Mouse (Mus musculus) erythroblast, embryonic 14.5 days (primary cell): ENCODE data around the gene Klhl10. TPM values are rescaled to one million over a fixed set of nuclear protein-coding genes. Genes with fewer than 3 reads are reported as not detected.

Experiments
- H3K27me3 ChIP-seq: 2 replicates; pipeline ENCODE4 v1.6.1; 2012; ENCODE audit warnings: inconsistent platforms; ENCODE audit not compliant: control insufficient read depth
- H3K36me3 ChIP-seq: 2 replicates; pipeline ENCODE4 v1.6.1; 2012; ENCODE audit warnings: mild to moderate bottlenecking, inconsistent platforms; ENCODE audit not compliant: control insufficient read depth
- H3K4me1 ChIP-seq: 2 replicates; pipeline ENCODE4 v1.6.1; 2012; ENCODE audit warnings: inconsistent platforms; ENCODE audit not compliant: control insufficient read depth
- H3K4me3 ChIP-seq: replicated peaks from 2 replicates; pipeline ENCODE3; 2012; ENCODE audit warnings: moderate library complexity, mild to moderate bottlenecking, inconsistent platforms
- H3K9me3 ChIP-seq: 2 replicates; pipeline ENCODE4 v1.6.1; 2012; ENCODE audit warnings: low read length, inconsistent platforms, mixed read lengths; ENCODE audit not compliant: control insufficient read depth
- GATA1 ChIP-seq: IDR thresholded peaks from 2 replicates; pipeline ENCODE4 v1.6.1; 2012; ENCODE audit warnings: low read length, inconsistent platforms, mixed read lengths
- TAL1 ChIP-seq: IDR thresholded peaks from 3 replicates; pipeline ENCODE4 v1.6.1; 2012; ENCODE audit warnings: low read length, inconsistent platforms, mixed read lengths
- polyA plus RNA-seq: library from polyadenylated mRNA; stranded (reverse); fragments of >175 nt; gene quantifications from 2 replicates; pipeline ENCODE4 v1.2.3, GENCODE M21; 2012

Gene Klhl10
- polyA plus RNA-seq, 1 experiment, result not detected

DNA sequence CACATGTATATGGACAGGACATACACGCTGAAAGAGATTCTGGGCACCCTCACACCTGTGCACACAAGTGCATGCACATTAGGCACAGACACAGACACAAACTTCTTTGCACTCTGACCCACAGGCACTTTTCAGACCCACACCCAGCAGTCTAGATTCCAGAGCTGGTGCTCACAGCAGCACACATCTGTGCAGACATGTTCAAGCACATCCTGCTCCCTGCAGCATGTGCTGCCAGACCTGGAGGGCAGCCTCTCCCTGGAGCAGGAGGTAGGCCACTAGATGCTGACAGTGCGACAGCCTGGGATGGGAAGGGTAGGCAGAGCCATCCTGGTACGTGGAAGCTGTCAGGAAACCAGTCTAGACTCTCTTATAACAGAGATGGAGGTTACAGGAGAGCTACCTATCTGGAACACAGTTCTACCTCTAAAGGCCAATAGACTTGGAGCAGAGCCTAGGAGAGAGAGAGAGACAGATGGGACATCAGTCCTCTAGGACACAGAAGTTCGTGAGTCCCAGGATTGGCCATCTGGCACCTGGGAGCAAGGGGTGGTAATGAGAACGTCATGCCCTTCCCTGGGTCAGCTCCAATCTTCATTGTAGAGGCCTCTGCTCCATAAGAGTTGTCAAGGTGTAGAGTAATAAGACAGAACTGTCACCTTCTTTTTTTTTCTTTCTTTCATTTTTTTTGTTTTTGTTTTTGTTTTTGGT, 34.6 kb upstream of the Klhl10 start:
- peaks cover 8% of the 10 kb centered on the region for H3K4me1 ChIP-seq
- H3K36me3 ChIP-seq, result no peaks in the 10 kb centered on the region; the same call in 1 of the 2 replicates
- H3K27me3 ChIP-seq, result peaks cover 3% of the 10 kb centered on the region; the same call in 1 of the 2 replicates
- H3K4me3 ChIP-seq, result no peak overlapping the region
- TF ChIP-seq TAL1 (no peak), GATA1 (no peak)
- no peaks in the 10 kb centered on the region for H3K9me3 ChIP-seq

DNA sequence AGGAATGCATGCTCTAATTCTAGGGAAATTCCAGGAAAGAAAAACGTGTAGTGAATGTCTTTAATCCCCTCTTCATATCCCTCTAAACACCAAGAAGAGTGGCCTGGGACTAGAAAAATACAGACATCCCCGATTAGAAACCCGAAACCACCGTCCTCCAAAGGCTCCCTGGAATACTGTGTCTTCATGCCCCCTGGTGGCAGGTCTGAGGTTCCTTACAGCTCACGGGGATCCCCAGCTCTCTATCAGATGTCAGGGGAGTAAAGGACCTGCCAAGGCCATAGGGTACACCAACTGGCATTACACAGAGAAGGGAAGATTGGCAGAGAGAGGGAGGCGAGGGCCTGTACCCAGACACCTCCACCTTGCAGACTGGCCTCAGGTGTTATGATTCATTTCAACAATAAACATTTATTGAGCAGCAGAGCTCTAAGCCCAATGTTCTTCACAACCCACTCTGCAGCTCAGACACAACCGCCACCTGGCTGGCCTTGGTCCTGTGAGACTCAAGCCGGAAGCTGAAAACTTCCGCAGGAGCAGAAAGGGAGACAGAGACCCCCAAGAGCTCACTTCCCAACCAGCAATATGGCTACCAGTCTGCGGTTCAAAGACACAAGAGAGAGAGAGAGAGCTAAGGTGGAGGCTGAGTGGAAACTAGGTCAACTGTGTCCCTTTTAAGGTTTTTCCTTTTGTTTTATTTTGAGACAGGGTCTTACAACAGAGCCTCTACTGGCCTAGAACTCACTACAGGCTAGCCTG, 33.5 kb upstream of the Klhl10 start:
- TF ChIP-seq GATA1 (no peak), TAL1 (no peak)
- no peaks in the 10 kb centered on the region for H3K9me3 ChIP-seq
- H3K36me3 ChIP-seq, result no peaks in the 10 kb centered on the region; the same call in 1 of the 2 replicates
- peaks cover 14% of the 10 kb centered on the region for H3K27me3 ChIP-seq
- no peaks in the 10 kb centered on the region; the same call in 1 of the 2 replicates for H3K4me1 ChIP-seq
- H3K4me3 ChIP-seq, result no peak overlapping the region

DNA sequence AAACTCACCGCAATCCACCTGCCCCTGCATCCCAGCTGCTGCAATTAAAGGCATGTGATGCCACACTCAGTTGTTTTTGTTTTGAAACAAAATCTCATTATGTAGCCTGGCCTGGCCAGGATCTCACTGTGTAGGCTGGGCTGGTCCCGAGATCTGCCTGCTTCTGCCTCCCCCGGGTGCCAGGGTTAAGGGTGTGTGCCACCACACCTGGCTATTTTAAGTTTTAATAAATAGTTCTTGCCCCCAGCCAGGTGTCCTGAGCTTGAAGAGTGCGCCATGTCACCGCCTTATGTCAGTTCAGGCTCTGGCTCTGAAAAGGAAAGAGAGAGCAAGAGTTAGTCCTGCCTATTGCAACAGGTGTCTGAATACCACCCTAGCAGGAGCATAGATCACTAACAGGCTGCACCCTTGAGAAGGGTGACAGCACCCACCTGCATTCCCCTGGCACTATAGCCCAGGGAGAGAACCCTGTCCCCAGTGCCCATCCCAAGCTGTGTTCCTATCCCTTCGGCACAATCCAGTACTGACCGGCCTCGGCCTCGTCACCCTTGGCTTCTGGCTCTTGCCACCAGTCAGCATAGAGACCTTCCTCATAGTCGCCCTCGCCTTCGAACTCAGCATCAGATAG, 32.8 kb upstream of the Klhl10 start:
- Histone ChIP-seq H3K4me1 (peaks cover under 1% of the 10 kb centered on the region), H3K4me3 (no peak overlapping the region), H3K27me3 (peaks cover 21% of the 10 kb centered on the region), H3K9me3 (no peaks in the 10 kb centered on the region), H3K36me3 (no peaks in the 10 kb centered on the region; the same call in 1 of the 2 replicates)
- no peak for TF ChIP-seq TAL1
- no peak for TF ChIP-seq GATA1

DNA sequence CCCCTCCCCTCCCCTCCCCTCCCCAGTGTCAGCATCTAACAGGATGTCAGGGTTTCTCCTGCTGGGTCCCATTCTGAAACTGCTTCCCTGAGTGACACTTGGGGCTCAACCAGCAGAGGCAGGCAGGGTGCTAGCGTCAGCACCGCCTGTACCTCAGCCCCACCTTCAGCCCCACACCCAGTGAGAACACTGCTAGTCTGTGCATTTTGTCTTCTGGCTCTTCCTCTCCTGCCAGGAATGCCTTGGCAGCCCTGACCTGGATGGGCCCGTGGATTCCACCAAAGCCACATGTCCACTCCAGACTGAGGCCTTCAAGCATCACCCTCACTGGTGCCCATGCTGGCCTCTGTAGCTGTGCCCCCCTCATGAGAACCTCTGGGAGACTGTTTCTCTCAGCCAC, 32.0 kb upstream of the Klhl10 start:
- peaks cover 28% of the 10 kb centered on the region for H3K27me3 ChIP-seq
- no peak for TF ChIP-seq GATA1
- TF ChIP-seq TAL1, result no peak
- no peaks in the 10 kb centered on the region; the same call in 1 of the 2 replicates for H3K36me3 ChIP-seq
- H3K4me1 ChIP-seq, result peaks cover 8% of the 10 kb centered on the region
- no peaks in the 10 kb centered on the region for H3K9me3 ChIP-seq
- no peak overlapping the region for H3K4me3 ChIP-seq

DNA sequence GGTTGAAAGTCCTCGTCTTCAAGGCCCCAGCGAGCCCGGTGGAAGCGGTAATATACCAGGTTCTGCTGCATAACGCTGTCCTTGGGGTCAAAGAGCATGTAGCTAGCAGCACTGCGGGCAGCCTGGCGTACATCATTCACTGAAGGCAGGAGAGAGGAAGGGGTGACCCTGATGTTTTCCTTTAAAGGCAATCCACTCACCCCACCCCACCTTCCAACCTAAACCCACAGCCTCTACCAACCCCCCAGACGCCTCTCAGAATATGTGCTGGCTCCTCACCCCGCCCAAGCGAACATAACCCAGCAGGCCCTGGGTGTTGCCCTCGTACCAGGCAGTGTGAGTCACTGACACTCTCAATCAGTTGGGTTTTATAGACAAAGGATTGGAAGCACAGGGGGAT, 30.0 kb upstream of the Klhl10 start:
- H3K36me3 ChIP-seq, result no peaks in the 10 kb centered on the region; the same call in 1 of the 2 replicates
- H3K27me3 ChIP-seq, result peaks cover 49% of the 10 kb centered on the region
- H3K4me3 ChIP-seq, result no peak overlapping the region
- H3K4me1 ChIP-seq, result peaks cover 8% of the 10 kb centered on the region
- TF ChIP-seq TAL1, result no peak
- TF ChIP-seq GATA1, result no peak
- no peaks in the 10 kb centered on the region for H3K9me3 ChIP-seq

DNA sequence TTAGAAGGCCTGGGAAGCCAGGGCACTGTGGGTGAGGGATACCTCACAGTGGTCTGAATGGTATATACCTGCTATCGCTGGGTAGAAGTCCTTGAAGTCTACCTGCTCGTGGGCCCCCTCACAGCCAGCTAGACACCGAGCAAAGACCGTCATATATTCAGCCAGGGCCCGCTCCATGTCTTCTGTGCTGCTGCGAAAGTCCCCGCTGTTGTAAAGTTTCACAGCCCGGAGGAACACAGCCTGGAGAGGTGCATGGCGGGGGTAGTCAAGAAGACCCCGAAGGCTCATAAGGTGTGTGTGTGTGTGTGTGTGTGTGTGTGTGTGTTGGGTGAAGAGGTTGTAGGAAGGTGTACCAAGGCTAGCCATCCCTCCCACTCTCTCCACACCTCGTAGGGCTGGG, 28.2 kb upstream of the Klhl10 start:
- no peaks in the 10 kb centered on the region; the same call in 1 of the 2 replicates for H3K36me3 ChIP-seq

DNA sequence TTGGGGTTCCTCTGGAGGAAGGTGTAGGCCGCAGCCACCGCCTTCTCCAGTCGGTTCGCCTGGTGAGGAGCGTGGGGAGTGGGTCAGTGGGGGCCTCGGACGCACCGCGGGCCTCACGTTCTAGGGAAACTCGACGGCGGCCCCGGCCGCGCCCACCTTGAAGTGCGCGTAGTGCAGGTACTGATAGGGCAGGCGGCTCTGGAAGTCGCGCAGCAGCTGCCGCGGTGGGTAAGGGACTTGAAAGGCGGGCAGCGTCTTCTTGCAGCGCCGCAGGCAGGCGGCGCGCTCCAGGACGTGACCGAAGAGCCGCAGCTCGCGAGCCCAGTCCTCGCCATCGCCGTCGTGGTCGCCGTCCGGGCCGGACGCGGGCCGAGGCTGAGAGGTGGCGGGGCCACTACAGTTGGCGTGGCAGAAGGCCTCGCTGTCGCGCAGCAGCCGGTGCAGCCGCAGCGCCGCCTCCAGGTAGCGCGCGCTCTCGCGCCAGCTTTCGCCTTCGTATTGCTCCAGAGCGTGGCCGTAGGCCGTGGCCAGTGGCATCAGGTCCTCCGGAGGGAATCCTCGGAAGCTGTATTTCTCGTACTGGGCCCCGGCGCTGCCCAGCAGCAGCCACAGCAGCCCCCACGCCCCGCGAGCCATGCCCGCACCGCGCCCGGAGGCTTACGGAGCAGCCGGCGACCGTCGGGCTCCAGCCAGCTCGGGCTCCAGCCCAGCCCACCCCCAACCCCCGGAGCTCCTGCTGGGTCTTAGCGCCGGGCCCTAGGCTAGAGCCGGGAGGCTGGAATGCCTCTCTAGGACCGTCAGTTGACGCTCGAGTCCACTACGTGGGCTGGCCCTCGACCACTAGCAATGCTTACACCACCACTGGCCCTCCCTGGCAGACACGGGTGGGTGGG, 27.4 kb upstream of the Klhl10 start, which contains the start of gene P3h4:
Gene P3h4, minus strand, starts transcription at position 816 of the 893 bp plus-strand sequence.
- H3K4me1 ChIP-seq, result peaks cover 8% of the 10 kb centered on the region
- TF ChIP-seq GATA1 (no peak), TAL1 (no peak)

More for the DNA sequence above, 28.2 kb upstream of the Klhl10 start:
- H3K27me3 ChIP-seq, result peaks cover 57% of the 10 kb centered on the region
- TF ChIP-seq TAL1, result no peak
- no peak for TF ChIP-seq GATA1
- peaks cover 8% of the 10 kb centered on the region for H3K4me1 ChIP-seq
- no peak overlapping the region for H3K4me3 ChIP-seq
- H3K9me3 ChIP-seq, result no peaks in the 10 kb centered on the region

More for the DNA sequence above, 27.4 kb upstream of the Klhl10 start, which contains the start of gene P3h4:
- no peaks in the 10 kb centered on the region for H3K9me3 ChIP-seq
- H3K4me3 ChIP-seq, result peak within 1 kb of the TSS; percentile 54
- no peaks in the 10 kb centered on the region for H3K36me3 ChIP-seq
- H3K27me3 ChIP-seq, result peaks cover 57% of the 10 kb centered on the region
